Mouse (Mus musculus) liver, postnatal 0 days (tissue): Measurements from ENCODE around the gene Lrch1.

Experiments
- CTCF ChIP-seq: sonication (generic); IDR thresholded peaks from 2 replicates; pipeline ENCODE4 v1.5.1; 2016; ENCODE audit warnings: antibody characterized with exemption, low read depth
- EP300 ChIP-seq: IDR thresholded peaks from 2 replicates; pipeline ENCODE4 v1.6.1; 2016; ENCODE audit warnings: antibody characterized with exemption, low read depth, mild to moderate bottlenecking

GRCm38 (mm10) chr14:74886453-74886852 lies 61.2 kb downstream of the Lrch1 start:
- TF ChIP-seq CTCF = no peak
- TF ChIP-seq EP300 = no peak
